Mouse (Mus musculus) embryonic fibroblast, embryonic 13.5 days (primary cell): ENCODE results near the gene Sphk2.

ENCODE experiments used
- CTCF ChIP-seq: IDR thresholded peaks from 2 replicates; pipeline ENCODE4 v1.5.1; 2011; ENCODE audit warnings: mild to moderate bottlenecking, control low read depth, low read length, moderate library complexity, borderline replicate concordance; ENCODE audit not compliant: insufficient read depth
- POLR2A ChIP-seq: IDR thresholded peaks from 2 replicates; pipeline ENCODE4 v1.6.1; 2011; ENCODE audit warnings: low read depth, mild to moderate bottlenecking, control low read depth, low read length, moderate library complexity

DNA sequence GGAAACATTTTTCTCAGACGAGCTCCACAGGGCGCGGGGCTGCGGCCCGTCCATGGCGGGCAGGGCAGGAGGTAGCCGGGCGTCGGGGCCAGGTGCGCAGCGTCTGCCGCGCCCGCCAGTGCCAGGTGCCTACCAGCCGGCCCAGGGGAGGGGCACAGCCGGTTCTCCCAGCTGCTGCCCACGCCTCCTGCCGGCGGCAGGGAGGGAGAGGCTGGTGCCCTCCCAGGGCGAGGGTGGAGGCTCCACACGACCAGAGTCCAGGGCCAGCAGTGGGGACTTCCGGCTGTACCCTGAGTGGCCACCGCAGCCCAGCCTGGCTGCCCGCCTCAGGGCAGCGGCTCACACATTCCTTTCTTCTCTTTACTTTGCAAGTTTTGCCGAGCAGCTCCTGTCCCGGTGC lies 41.6 kb upstream of the Sphk2 start:
- TF ChIP-seq CTCF (no peak), POLR2A (no peak)
